Mouse (Mus musculus): ENCODE measurements around the gene Gm17467.
"Not testable (repeated sequence)": the region's sequence is repeated elsewhere in the genome, so short reads cannot be mapped to it uniquely, and the experiment has no call there.

Gm17467 gene

GRCm38 (mm10) chrX:123704691-123705090 is at the start of gene Gm17467:
Gene Gm17467 (minus strand): TSS chrX:123704791.
- not testable (repeated sequence) for DNase-seq (ENCODE audit: low spot score in 2 of 2)

Measured in spleen, postnatal 10 days (tissue).